Mouse (Mus musculus) spleen, embryonic (tissue): Measurements from ENCODE around the gene Gm10553.
"Not testable (repeated sequence)": the region's sequence is repeated elsewhere in the genome, so short reads cannot be mapped to it uniquely, and the experiment has no call there.

Source experiments
- CTCF ChIA-PET: fragments of 350-600 bp; sonication (Branson Sonifier 250); formaldehyde crosslinking; loops from one replicate; lab custom pipeline; 2022; lab: Charles Lee

Gene Gm10553

DNA sequence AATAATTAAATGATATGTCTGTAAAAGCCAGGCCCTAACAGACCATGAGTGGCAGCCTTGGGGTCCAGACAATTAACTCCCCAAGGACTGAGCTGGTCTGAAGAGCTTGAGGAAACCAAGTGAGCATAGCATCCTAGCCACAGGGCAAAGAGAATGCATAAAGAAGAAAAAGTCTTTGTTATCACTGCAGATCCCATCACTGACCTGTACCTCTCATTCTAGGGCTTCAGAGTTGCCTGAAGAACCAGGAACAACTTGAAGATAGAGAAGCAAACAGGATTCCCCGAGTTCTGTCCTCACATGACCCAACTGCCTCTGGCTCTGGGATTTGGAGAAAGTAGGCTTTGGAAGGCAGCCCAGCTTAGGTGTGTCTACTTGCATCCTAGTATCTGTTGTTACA, at the start of gene Gm10553:
Gene Gm10553 (plus strand): TSS at position 301 of the 400 bp plus-strand sequence.
- CTCF ChIA-PET: not testable (repeated sequence)

DNA sequence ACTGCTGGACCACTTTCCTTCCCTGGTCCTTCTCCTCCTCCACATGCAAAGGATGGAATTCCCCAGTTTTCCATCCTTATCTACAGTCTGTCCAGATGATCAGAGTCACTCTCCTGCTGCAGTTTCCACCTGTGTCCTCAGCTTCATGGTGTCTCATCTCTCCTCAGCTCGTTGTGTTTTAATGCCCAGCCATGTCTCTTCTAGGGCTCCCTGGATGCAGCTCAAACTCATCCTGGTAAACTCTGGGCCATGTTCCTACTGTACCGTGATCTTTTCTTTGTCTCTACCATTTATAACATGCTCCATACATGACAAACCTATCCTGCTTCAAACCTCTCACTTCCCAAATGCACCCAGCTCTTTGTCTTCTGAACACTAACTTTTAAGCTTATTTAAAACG, 28.3 kb upstream of the Gm10553 start:
- CTCF ChIA-PET: not testable (repeated sequence)

DNA sequence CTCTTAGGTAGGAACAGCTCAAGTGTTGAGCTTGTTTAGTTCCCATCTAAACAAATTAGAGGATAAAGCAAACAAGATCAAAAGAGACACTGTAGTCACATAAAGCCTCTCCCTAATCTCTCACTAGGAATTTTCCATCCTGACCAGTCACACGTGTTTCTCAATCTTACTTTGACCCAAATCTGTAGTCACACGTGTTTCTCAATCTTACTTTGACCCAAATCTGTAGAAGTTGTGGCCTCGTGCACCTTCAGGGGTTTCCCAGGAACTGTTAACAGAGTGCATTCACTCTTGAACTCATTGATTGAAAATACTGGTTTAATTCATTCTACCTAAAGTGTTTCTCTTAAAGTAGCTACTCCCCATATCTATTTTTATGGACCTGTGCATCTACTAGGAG, 26.9 kb upstream of the Gm10553 start:
- CTCF ChIA-PET: not testable (repeated sequence)

DNA sequence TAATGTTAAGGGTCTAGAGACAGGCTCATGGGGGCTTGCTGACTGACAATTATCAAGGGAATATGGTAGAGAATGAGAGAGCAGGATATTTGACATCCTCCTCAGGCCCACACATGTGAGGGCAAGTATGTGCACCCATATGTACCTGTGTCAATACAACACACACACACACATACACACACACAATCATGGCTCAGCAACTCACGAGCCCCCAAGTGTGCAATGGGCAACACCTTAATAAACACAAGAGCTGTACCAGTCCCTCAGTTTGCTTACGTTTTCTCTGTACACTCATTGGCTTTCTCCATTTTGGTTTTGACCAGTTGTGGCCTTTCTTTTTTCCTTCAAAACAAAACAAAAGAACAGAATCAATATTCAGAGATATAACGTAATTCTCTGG, 15.2 kb upstream of the Gm10553 start:
- CTCF ChIA-PET: not testable (repeated sequence)

DNA sequence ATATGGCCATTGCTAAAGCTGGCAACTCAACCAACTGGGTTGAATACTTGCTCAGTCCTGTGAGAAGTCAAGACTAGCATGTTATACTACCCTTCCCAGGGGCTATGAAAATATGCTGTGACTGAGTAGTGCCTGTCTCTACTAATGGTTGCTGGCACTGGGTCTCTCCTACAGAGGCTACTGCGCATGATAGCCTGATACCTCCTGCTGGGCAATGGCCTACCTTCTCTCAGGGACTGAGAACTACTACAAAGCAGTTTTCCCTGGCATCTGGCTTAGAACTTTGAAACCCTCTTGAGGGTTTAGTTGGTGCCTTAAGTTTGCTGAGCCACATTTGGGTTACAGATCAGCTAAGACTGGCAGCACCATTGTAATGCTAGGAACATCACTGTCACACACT, 13.8 kb upstream of the Gm10553 start:
- CTCF ChIA-PET: not testable (repeated sequence)

DNA sequence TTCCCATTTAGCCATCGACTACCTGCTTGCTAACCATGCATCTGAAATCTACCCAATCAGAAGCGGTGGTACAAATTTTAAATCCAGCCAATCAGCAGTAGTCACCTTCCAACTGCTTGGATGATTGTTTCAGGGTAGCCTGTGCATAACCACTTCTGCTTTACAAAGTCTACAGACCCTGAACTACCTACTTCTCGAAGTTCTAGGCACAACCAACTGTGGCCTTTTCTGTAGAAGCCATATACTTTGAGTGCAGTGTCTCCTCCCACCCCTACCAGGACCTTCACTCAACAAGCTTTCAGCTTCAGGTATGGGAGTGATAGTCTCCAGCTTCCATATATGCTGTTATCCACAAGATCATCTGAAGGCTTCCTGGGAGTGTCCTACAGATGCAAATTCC, 7.8 kb upstream of the Gm10553 start:
- CTCF ChIA-PET: not testable (repeated sequence)

DNA sequence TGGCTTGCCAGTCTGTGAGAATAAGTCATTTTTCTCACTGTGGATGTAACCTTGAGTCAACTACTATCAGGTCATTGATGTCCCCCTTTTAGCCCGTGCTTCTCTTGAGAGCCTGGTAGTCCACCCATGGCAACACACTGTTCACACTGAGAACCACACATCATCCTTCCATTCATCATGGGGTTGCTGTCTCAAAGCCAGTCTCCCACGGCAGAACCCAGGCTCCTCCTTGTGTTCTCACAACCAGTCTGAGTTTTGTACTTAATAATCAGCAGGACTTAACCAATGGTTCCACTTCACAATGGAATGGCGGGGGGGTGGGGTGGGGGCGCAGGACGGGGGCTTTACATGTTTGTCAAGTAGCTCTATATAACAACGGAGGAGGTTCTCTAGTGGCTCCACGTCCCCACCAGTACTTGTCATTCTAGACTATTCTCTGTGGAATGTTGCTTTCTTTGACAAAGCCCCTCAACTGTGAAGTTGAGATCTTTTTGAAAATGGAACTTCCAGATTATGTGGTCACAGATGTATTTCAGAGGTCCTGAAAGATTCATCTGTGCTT, 6.9 kb upstream of the Gm10553 start:
- CTCF ChIA-PET: not testable (repeated sequence)

DNA sequence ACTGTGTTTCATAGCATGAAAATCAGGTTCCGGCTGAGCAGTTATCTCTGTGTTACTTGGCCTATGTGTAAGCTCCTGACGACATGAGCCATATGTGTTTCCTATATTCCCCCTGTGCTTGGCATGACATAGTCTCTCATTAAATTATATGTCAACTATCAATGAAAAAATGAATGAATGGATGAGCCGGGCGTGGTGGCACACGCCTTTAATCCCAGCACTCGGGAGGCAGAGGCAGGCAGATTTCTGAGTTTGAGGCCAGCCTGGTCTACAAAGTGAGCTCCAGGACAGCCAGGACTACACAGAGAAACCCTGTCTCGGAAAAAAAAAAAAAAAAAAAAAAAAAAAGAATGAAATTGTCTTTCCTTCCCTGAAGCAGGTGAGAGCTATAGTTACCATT, 883 bp upstream of the Gm10553 start:
- CTCF ChIA-PET: not testable (repeated sequence)

DNA sequence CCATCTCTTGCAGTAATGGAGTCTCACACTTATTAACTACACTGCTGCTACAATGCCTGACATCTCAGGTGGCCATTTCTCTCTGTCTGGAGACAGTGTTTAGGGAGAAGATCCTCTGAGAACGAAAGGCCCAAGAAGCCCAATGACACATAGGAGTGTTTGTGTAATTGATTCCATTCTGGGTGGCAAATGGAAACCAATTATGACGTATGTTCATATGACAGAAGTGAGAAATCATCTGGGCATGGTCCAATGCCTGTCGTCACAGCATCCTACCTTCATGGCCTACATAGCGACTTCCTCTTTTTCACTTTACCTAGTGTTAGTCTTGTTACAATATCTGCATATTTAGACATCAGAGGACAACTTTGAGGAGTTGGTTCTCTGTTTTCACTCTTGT, 1.8 kb downstream of the Gm10553 start:
- CTCF ChIA-PET: not testable (repeated sequence)

DNA sequence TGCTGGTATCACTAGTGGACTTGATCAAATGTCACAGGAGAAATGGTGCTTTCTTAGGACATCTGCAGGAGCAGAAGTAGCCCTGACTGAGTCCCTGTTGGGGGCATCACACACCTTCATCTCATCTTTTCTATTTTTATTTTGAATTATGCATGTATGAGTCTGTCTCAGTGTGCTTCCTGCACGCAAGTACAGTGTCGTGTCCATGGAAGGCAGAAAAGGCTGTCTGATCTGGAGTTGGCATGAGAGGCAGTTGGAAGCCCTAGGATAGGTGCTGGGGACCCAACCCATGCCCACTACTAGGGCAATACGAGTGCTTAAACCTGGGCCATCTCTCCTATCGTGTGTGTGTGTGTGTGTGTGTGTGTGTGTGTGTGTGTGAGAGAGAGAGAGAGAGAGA, 5.4 kb downstream of the Gm10553 start:
- CTCF ChIA-PET: not testable (repeated sequence)

DNA sequence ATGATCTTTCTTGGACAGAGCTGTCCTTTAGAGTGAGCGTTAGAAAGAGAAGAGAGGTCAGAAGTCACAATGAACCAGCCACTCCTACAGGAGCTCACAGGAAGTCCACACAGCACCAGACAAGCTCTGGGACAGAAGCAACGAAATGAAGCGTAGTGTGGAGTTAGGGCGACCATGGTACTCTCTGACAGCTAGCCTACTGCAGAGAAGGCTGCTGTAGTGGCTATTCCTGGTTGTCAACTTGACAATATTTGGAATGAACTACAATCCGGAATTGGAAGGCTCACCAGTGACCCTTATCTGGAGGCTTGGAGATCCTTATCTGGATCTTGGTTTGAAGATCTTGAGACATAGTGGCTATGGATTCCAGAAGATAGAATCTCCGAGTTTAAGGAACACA, 6.0 kb downstream of the Gm10553 start:
- CTCF ChIA-PET: not testable (repeated sequence)

DNA sequence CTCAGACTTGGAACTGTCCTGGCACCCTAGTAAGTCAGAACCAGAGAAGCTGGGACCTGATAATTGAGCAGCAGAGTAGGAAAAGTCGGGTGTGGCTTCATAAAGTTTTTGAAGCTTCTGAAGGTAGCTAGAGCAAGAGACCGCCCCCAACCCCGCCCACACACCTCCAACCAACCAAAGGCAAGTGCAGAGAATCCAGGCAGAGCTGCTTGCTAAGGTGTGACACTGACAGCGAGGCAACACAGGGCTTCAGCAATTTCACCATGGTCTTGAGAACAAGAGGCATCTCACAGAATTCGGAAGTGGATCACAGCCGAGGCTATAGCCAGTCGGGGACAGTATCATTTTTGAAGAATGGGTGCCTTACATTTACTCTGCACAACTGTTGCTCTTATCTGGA, 9.8 kb downstream of the Gm10553 start, which contains the start of gene A530032D15Rik:
Gene A530032D15Rik (minus strand): TSS at position 101 of the 400 bp plus-strand sequence.
- CTCF ChIA-PET: not testable (repeated sequence)

DNA sequence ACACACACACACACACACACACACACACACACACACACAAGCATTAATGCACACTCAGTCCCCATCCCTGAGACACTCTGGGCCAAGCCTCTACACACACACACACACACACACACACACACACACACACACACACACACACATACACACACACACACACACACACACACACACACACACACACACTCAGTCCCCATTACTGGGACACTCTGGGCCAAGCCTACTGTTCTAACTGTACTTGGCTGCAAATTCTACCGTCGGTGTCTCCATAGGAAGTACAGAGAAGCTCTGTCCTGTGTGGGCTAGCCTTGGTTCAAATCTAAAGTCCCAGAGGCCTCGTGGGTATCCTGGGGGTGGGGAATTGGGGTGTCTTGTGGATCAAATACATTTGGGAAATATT, 10.9 kb downstream of the Gm10553 start:
- CTCF ChIA-PET: not testable (repeated sequence)

DNA sequence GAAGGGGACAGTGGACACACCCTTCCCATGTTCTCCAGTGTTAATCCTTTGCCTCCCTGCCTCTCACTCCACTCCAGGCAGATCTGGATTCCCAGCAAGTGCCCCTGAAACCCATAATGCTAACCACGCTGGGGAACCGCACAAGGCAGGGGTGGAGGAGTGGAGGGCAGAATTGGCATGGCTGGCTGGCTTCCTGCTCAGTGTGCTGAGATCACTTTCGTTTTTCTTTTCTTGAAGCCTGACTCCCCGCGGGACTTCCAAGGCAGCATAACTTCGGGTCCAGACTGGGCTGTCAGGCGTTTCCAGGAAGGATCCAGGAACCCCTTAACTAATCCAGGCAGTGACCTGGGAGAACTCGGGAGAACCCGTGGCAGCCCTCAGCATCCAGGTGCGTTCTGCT, 11.6 kb downstream of the Gm10553 start:
- CTCF ChIA-PET: not testable (repeated sequence)

DNA sequence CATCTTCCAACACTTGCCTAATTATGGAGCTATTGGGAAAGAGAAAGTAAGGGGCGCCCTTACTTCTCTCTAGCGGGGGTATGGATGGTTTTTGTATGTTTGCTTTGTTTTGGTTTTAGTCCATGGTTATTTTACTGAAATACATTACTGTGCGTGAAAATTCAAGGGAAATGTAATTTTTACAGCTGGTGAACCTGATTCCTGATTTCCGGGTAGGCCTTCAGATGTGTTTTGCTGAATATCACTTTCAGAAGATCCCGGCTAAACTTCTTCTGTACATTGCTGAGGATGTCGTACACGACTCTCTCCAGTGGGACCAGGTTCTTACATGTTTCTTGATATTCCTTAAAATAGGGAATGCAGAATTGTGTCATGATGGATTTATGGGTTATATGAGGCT, 12.3 kb downstream of the Gm10553 start:
- CTCF ChIA-PET: not testable (repeated sequence)

DNA sequence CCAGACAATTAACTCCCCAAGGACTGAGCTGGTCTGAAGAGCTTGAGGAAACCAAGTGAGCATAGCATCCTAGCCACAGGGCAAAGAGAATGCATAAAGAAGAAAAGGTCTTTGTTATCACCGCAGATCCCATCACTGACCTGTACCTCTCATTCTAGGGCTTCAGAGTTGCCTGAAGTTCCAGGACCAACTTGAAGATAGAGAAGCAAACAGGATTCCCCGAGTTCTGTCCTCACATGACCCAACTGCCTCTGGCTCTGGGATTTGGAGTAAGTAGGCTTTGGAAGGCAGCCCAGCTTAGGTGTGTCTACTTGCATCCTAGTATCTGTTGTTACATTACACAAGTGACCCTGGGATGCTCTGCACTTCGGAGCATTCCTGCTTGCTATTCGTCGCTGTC, 12.9 kb downstream of the Gm10553 start:
- CTCF ChIA-PET: not testable (repeated sequence)

DNA sequence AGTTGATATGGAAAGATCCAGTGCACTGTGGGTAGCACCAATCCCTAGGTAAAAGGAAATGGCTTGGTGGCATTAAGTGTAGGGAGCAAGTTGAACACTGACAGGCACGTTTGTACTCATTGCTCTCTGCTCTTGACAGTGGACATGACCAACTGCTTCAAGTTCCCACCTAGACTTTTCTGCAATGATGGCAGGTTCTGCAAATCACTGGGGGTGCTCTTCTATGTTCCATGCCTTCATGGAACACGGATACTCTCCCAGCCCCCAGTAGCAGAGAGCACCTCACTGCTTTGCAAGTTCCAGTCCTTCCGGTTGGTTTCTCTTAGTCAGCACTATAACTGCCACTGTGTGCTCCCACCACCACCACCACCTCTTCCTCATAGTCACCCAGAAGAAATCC, 14.1 kb downstream of the Gm10553 start:
- CTCF ChIA-PET: not testable (repeated sequence)

DNA sequence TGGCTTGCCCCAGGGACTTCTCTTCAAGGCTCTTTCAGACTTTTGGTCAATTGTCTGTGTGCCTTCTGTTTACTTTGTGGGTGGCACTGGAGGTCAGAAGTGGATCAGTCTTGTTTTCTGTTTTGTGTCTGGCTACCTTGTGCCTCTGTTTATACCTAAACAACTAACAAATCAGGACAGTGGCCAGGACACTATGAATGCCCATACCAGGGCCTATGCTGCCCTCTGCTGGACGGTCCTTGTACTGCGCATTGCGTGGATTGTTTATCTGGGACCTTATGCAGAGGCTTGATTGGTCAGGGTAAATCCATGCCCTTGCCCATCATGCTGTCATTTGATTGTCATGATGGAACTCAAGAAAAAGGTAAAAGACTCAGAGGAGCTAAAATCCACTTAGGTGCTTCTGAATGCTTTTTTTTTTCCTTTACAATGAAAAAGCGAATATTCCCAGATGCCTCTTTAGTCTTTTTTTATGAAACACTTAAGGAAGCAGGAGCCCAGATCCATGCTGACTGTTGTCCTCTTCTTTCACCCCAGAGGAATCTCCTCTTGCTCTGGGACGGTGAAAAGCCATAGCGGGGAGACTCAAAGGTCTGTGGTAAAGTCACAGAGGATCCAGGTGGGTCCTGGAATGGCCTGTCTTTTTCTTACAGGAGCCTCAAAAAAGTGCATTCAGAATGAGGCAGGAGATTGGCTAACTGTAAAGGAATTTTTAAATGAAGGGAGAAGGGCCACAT, 14.9 kb downstream of the Gm10553 start:
- CTCF ChIA-PET: not testable (repeated sequence)

DNA sequence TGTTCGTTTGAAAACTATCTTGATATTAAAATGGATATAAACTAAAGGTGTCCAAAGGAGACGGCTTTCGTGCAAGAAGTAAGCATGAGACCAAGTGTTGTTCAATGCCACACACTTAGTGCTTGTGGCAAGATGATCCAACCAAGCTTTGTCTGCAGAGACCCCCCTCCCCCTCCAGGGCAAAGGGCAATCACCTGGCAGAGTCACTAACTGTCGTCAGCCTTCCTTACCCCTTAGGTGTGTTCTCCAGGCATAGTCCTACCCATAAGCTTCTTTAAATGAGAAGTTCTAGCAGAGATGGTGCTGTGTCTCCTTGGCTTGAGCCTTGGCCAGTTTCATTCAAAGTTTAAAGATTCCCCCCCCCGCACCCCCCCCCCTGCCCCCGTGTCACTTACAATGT, 17.6 kb downstream of the Gm10553 start:
- CTCF ChIA-PET: not testable (repeated sequence)

DNA sequence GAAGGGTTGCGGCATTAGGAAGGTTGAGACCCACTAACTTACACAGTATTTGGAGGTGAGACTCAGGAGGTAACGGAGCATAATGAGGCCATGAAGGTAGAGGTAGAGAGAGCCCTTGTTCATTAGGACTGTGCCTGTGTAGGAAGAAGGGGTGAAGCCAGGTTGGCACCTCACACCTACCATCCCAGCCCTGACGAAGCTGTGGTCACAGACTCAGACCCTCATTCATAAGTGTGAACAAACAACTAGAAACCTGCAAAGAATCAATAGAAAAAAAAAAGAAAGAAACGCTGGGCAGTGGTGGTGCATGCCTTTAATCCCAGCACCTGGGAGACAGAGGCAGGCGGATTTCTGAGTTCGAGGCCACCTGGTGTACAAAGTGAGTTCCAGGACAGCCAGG, 18.4 kb downstream of the Gm10553 start:
- CTCF ChIA-PET: not testable (repeated sequence)

DNA sequence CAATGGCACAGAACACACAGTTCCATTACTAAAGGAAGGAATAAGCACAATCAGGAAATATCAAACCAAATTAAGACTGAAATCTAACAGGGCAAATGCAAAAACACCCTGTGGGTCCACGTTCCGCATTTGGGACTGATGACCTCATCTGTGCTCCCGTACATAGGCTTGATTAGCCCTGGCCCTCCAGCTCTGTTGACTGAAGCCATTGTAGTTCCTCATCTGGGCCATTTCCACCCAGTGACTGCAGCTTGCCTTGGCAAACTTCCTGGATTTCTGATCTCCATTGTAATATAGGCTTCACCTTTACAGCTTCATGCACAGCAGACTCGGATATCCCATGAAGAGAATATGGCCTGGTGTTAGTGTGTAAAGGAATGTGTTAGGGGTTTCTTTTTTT, 21.9 kb downstream of the Gm10553 start:
- CTCF ChIA-PET: not testable (repeated sequence)

DNA sequence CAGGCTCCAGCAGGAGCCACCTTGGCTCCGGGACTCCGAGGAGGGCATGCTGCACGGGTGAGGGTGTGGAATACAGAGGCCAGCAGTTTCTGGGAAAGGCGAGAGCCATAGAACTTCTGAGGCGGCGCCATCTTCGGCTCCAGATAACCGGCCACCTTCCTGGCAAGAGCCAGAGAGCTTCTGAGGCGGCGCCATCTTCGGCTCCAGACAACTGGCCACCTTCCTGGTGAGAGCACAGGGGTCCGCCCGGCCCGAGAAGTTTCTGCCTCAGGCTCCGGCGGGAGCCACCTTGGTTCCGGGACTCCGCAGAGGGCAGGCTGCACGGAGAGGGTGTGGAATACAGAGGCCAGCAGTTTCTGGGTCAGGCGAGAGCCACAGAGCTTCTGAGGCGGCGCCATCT, 33.7 kb downstream of the Gm10553 start:
- CTCF ChIA-PET: not testable (repeated sequence)
